Mouse (Mus musculus): ENCODE results near the gene Stip1.
A peak's percentile ranks its signal among the peaks of the same experiment; 100 is the strongest.
"Not testable (repeated sequence)": the region's sequence is repeated elsewhere in the genome, so short reads cannot be mapped to it uniquely, and the experiment has no call there.

Stip1 gene

GRCm38 (mm10) chr19:7014481-7015135 lies 25.2 kb downstream of the Stip1 start:
- no peak for DNase-seq (ENCODE audit: low spot score)

- DNase-seq (ENCODE audit: low spot score): no peak
These were observed 25.8 kb downstream of the Stip1 start for GRCm38 (mm10) chr19:7013984-7014383.

- no peak for DNase-seq (ENCODE audit: low spot score)
These were observed 27.3 kb downstream of the Stip1 start for GRCm38 (mm10) chr19:7012426-7012825.

GRCm38 (mm10) chr19:7006892-7007593 lies 32.7 kb downstream of the Stip1 start:
- DNase-seq (ENCODE audit: low spot score): no peak

- no peak for DNase-seq (ENCODE audit: low spot score)
These were observed 40.3 kb downstream of the Stip1 start for GRCm38 (mm10) chr19:6999360-7000063.

GRCm38 (mm10) chr19:6997721-6998290 lies 42.0 kb downstream of the Stip1 start:
- no peak for DNase-seq (ENCODE audit: low spot score)

- DNase-seq (ENCODE audit: low spot score): peak; percentile 85
These were observed 43.8 kb downstream of the Stip1 start, which contains the start of the genes Nudt22 and Trpt1 for GRCm38 (mm10) chr19:6996006-6996405. Nudt22 (minus strand) TSS chr19:6996117. Trpt1 (plus strand) TSS chr19:6996131.

- DNase-seq (ENCODE audit: low spot score): no peak
These were observed 44.3 kb downstream of the Stip1 start for GRCm38 (mm10) chr19:6995255-6995991.

GRCm38 (mm10) chr19:6994489-6994888 lies 45.3 kb downstream of the Stip1 start:
- DNase-seq (ENCODE audit: low spot score): no peak

GRCm38 (mm10) chr19:6994002-6994401 lies 45.8 kb downstream of the Stip1 start:
- DNase-seq (ENCODE audit: low spot score): no peak

GRCm38 (mm10) chr19:6993011-6993770 lies 46.6 kb downstream of the Stip1 start:
- no peak for DNase-seq (ENCODE audit: low spot score)

- peak; percentile 97 for DNase-seq (ENCODE audit: low spot score)
These were observed 47.5 kb downstream of the Stip1 start, which contains the start of gene Dnajc4 for GRCm38 (mm10) chr19:6992011-6992858. Dnajc4 (minus strand) TSS chr19:6992572.

GRCm38 (mm10) chr19:6991166-6991565 lies 48.6 kb downstream of the Stip1 start:
- DNase-seq (ENCODE audit: low spot score): not testable (repeated sequence)

GRCm38 (mm10) chr19:6990712-6991111 lies 49.1 kb downstream of the Stip1 start:
- DNase-seq (ENCODE audit: low spot score): no peak

- DNase-seq (ENCODE audit: low spot score): no peak
These were observed 50.5 kb downstream of the Stip1 start for GRCm38 (mm10) chr19:6989251-6989650.

- DNase-seq (ENCODE audit: low spot score): no peak
These were observed 51.9 kb downstream of the Stip1 start for GRCm38 (mm10) chr19:6987904-6988285.

- DNase-seq (ENCODE audit: low spot score): peak; percentile 58
These were observed 52.5 kb downstream of the Stip1 start, which contains the start of gene Vegfb for GRCm38 (mm10) chr19:6987061-6987903. Vegfb (minus strand) TSS chr19:6987651.

- DNase-seq (ENCODE audit: low spot score): no peak
These were observed 53.6 kb downstream of the Stip1 start for GRCm38 (mm10) chr19:6985951-6986708.

Data from testis, postnatal 14 days (tissue).